ENCODE assay signal across 8 mouse cellular contexts in the genomic region with DNA sequence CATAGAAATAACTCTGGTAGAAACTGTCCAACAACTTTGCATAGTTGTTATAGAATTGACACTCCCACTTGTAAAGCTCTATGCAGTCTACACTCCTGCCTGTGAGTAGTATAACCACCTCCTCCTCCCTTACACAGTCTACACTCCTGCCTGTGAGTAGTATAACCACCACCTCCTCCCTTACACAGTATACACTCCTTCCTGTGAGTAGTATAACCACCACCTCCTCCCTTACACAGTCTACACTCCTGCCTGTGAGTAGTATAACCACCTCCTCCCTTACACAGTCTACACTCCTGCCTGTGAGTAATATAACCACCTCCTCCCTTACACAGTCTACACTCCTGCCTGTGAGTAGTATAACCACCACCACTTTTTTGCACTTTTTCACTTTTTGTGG. TPM values are rescaled to one million over a fixed set of nuclear protein-coding genes. Genes with fewer than 3 reads are reported as not detected.
DNase-seq lines count a peak whose midpoint lies in the region; ATAC-seq and TF ChIP-seq lines count a peak whose summit lies in the region.
"Not testable (repeated sequence)": the region's sequence is repeated elsewhere in the genome, so short reads cannot be mapped to it uniquely, and the experiment has no call there.

No protein-coding gene starts in this region.

- H3K9ac ChIP-seq in forebrain, embryonic 14.5 days (ENCODE audit: low read length); hindbrain, embryonic 11.5 days (ENCODE audit: low read depth, low read length); kidney, postnatal 0 days (ENCODE audit: low read depth, low read length); lung, embryonic 15.5 days; stomach, postnatal 0 days (ENCODE audit: low read length): not testable (repeated sequence)

- not testable (repeated sequence) for H3K27ac ChIP-seq in forebrain, embryonic 14.5 days (ENCODE audit: low read depth, low read length); hindbrain, embryonic 11.5 days (ENCODE audit: low read depth, low read length); kidney, postnatal 0 days; lung, embryonic 15.5 days; stomach, postnatal 0 days (replicated peaks)

- not testable (repeated sequence) for H3K9me3 ChIP-seq in G1E (replicated peaks); forebrain, embryonic 14.5 days (replicated peaks; ENCODE audit: control insufficient read depth, low read length); hindbrain, embryonic 11.5 days (ENCODE audit: control insufficient read depth, low read length); kidney, postnatal 0 days (replicated peaks; ENCODE audit: low read length); lung, embryonic 15.5 days; stomach, postnatal 0 days (ENCODE audit: control insufficient read depth, low read length)

- peaks cover 35% of the 10 kb centered on the region for H3K36me3 ChIP-seq in G1E (replicated peaks)
- peaks cover 14% of the 10 kb centered on the region; the same call in 1 of the 2 replicates for H3K36me3 ChIP-seq in forebrain, embryonic 14.5 days (ENCODE audit: control insufficient read depth, insufficient read depth, low read length)
- not testable (repeated sequence) for H3K36me3 ChIP-seq in hindbrain, embryonic 11.5 days (ENCODE audit: control insufficient read depth, insufficient read depth, low read length); kidney, postnatal 0 days (ENCODE audit: insufficient read depth, low read length); stomach, postnatal 0 days (ENCODE audit: control insufficient read depth, insufficient read depth, low read length)
- peaks cover 16% of the 10 kb centered on the region for H3K36me3 ChIP-seq in lung, embryonic 15.5 days

- not testable (repeated sequence) for TF ChIP-seq EP300 in stomach, postnatal 0 days (optimal IDR thresholded peaks at IDR 0.05)

- H3K27me3 ChIP-seq in G1E (ENCODE audit: insufficient read depth, low read length); forebrain, embryonic 14.5 days (replicated peaks; ENCODE audit: control insufficient read depth, insufficient read depth, low read length); hindbrain, embryonic 11.5 days (ENCODE audit: control insufficient read depth, insufficient read depth, low read length); kidney, postnatal 0 days (ENCODE audit: insufficient read depth, low read length); lung, embryonic 15.5 days; stomach, postnatal 0 days (ENCODE audit: control insufficient read depth, insufficient read depth, low read length): not testable (repeated sequence)

- not testable (repeated sequence) for H3K4me3 ChIP-seq in G1E (ENCODE audit: low read depth, low read length); forebrain, embryonic 14.5 days (ENCODE audit: low read depth, low read length); hindbrain, embryonic 11.5 days (ENCODE audit: low read depth, low read length); kidney, postnatal 0 days (replicated peaks; ENCODE audit: low read depth, low read length); lung, embryonic 15.5 days; stomach, postnatal 0 days (ENCODE audit: low read depth, low read length)

- H3K4me1 ChIP-seq in G1E (ENCODE audit: insufficient read depth, low read depth, low read length); forebrain, embryonic 14.5 days (ENCODE audit: control insufficient read depth, insufficient read depth, low read length); hindbrain, embryonic 11.5 days (replicated peaks; ENCODE audit: control insufficient read depth, insufficient read depth, low read length); kidney, postnatal 0 days (replicated peaks; ENCODE audit: insufficient read depth, low read length); lung, embryonic 15.5 days; stomach, postnatal 0 days (replicated peaks; ENCODE audit: control insufficient read depth, insufficient read depth): not testable (repeated sequence)

- 0 out of 2 replicates have a peak, but pooled peaks have one; percentile 25 for TF ChIP-seq CTCF in G1E (IDR thresholded peaks at IDR 0.05; ENCODE audit: low read depth, low read length)
- TF ChIP-seq CTCF in kidney, postnatal 0 days (IDR thresholded peaks at IDR 0.05; ENCODE audit: low read depth); stomach, postnatal 0 days (IDR thresholded peaks at IDR 0.05; ENCODE audit: low read depth): not testable (repeated sequence)

- not testable (repeated sequence) for H3K4me2 ChIP-seq in forebrain, embryonic 14.5 days (ENCODE audit: low read length); hindbrain, embryonic 11.5 days (replicated peaks; ENCODE audit: low read depth, low read length); kidney, postnatal 0 days (ENCODE audit: low read length); lung, embryonic 15.5 days; stomach, postnatal 0 days (replicated peaks; ENCODE audit: low read depth)

- not testable (repeated sequence) for DNase-seq in G1E (ENCODE audit: low spot score)
- peak; percentile 35 for DNase-seq in embryo, embryonic 10.5 days (ENCODE audit: low spot score)
- peak; percentile 13 for DNase-seq in forebrain, embryonic 14.5 days (ENCODE audit: low spot score)
- peak; percentile 33 for DNase-seq in hindbrain, embryonic 11.5 days (ENCODE audit: low spot score)
- peak; percentile 33 for DNase-seq in kidney, postnatal 0 days (ENCODE audit: low spot score)
- peak; percentile 53 for DNase-seq in naive thymus-derived CD4-positive, alpha-beta T cell, adult 2 months (ENCODE audit: low read depth)
- DNase-seq in stomach, postnatal 0 days (ENCODE audit: low spot score) = peak; percentile 24

- peak; percentile 92 for ATAC-seq in G1E (ENCODE audit: extremely low read depth, insufficient number of reproducible peaks, low FRiP score, poor library complexity, severe bottlenecking)
- ATAC-seq in forebrain, embryonic 14.5 days = peak; percentile 63; the same call in 1 of the 2 replicates
- ATAC-seq in hindbrain, embryonic 11.5 days (ENCODE audit: low FRiP score) = peak; percentile 69; the same call in 1 of the 2 replicates
- peak; percentile 85 for ATAC-seq in kidney, postnatal 0 days (replicated peaks; ENCODE audit: low FRiP score, low read depth)
- peak; percentile 93 for ATAC-seq in lung, embryonic 15.5 days (ENCODE audit: borderline replicate concordance, extremely low read depth, low FRiP score, low TSS enrichment)
- ATAC-seq in stomach, postnatal 0 days (ENCODE audit: low FRiP score, low TSS enrichment) = peak; percentile 85

RNA-seq across cellular contexts. Expression of a gene that starts 27.7 kb away (rescaled TPM):
- 123 and 151 TPM in 2 replicates for total RNA-seq in G1E (2014; fragmentation: Nextera tagmentation)
- total RNA-seq in G1E (2017) = 33.7 and 39.9 TPM in 2 replicates
- 9.7 and 11.6 TPM in 2 replicates for polyA plus RNA-seq in G1E (2012)
- 10.4 and 10.6 TPM in 2 replicates for polyA plus RNA-seq in forebrain, embryonic 14.5 days (2014; fragmentation: Nextera tagmentation; extraction: Ambion mirVana)
- 11.4 and 17.9 TPM in 2 replicates for polyA plus RNA-seq in hindbrain, embryonic 11.5 days (2014; fragmentation: Nextera tagmentation; extraction: Ambion mirVana)
- polyA plus RNA-seq in kidney, postnatal 0 days (2015; fragmentation: Nextera tagmentation; extraction: Ambion mirVana) = 7.1 and 8.4 TPM in 2 replicates
- 7.5 and 8.9 TPM in 2 replicates for polyA plus RNA-seq in lung, embryonic 15.5 days (2015; fragmentation: Nextera tagmentation; extraction: Ambion mirVana)
- 5.4 and 6.0 TPM in 2 replicates for polyA plus RNA-seq in stomach, postnatal 0 days (2015; fragmentation: Nextera tagmentation; extraction: Ambion mirVana)
